Mouse (Mus musculus) heart, postnatal 0 days (tissue): ENCODE results near the gene Lsm14b. TPM values are rescaled to one million over a fixed set of nuclear protein-coding genes. Genes with fewer than 3 reads are reported as not detected.

ENCODE experiments used
- ATAC-seq: fragments of 200-750 bp; cut with Nextera tagmentation; 2 replicates; pipeline ENCODE4 v1.8.0; 2017; ENCODE audit warnings: low read depth, moderate number of reproducible peaks, moderate library complexity; ENCODE audit not compliant: insufficient read depth
- DNase-seq: peaks from one replicate; pipeline ENCODE4 v3.0.0-alpha.2; 2016; ENCODE audit warnings: low spot score
- H3K27ac ChIP-seq: fragments of 300-500 bp; sonication (generic); 2 replicates; pipeline ENCODE4 v1.5.1; 2014; ENCODE audit warnings: low read depth, mild to moderate bottlenecking
- H3K27me3 ChIP-seq: fragments of 300-500 bp; sonication (generic); 2 replicates; pipeline ENCODE4 v1.6.1; 2014; ENCODE audit warnings: low read length, mixed read lengths; ENCODE audit not compliant: control insufficient read depth, insufficient read depth
- H3K36me3 ChIP-seq: fragments of 300-500 bp; sonication (generic); replicated peaks from 2 replicates; pipeline ENCODE4 v1.6.1; 2014; ENCODE audit warnings: low read length, mixed read lengths; ENCODE audit not compliant: control insufficient read depth, insufficient read depth
- H3K4me1 ChIP-seq: fragments of 300-500 bp; sonication (generic); 2 replicates; pipeline ENCODE4 v1.6.1; 2014; ENCODE audit warnings: antibody characterized with exemption; ENCODE audit not compliant: control insufficient read depth, insufficient read depth
- H3K4me2 ChIP-seq: fragments of 300-500 bp; sonication (generic); 2 replicates; pipeline ENCODE4 v1.6.1; 2014; ENCODE audit warnings: low read depth, mild to moderate bottlenecking, low read length, moderate library complexity
- H3K4me3 ChIP-seq: fragments of 300-500 bp; sonication (generic); 2 replicates; pipeline ENCODE4 v1.5.1; 2014; ENCODE audit warnings: low read depth, low read length
- H3K9ac ChIP-seq: fragments of 300-500 bp; sonication (generic); replicated peaks from 2 replicates; pipeline ENCODE4 v1.6.1; 2014; ENCODE audit warnings: low read depth, low read length, mixed read lengths
- H3K9me3 ChIP-seq: fragments of 300-500 bp; sonication (generic); replicated peaks from 2 replicates; pipeline ENCODE4 v1.6.1; 2016; ENCODE audit warnings: low read length; ENCODE audit not compliant: control insufficient read depth
- CTCF ChIP-seq: IDR thresholded peaks from 2 replicates; pipeline ENCODE4 v1.5.1; 2016; ENCODE audit warnings: antibody characterized with exemption, control low read depth, low read depth
- EP300 ChIP-seq: IDR thresholded peaks from 2 replicates; pipeline ENCODE4 v1.6.1; 2016; ENCODE audit warnings: antibody characterized with exemption, low read depth
- WGBS: fragments of 180-500 bp; shearing (Covaris S2); extraction: QIAGEN DNeasy Blood & Tissue Kit; methylation state at CpG from one replicate; pipeline ENCODE4 v1.1.7; 2014; 5-methylcytosine and 5-hydroxymethylcytosine counted together
- polyA plus RNA-seq: library from polyadenylated mRNA; unstranded; fragments of >200 nt; fragmentation: Nextera tagmentation; extraction: Ambion mirVana; gene quantifications from 2 replicates; pipeline ENCODE4 v1.2.1, GENCODE M21; 2015
- total RNA-seq: library from RNA; depleted of rRNA; stranded (reverse); fragments of >200 nt; gene quantifications from 2 replicates; pipeline ENCODE4 v1.2.3, GENCODE M21; 2014; ENCODE audit warnings: low replicate concordance

Lsm14b gene
- total and polyA plus RNA-seq, 2 experiments from 2014 or later, result 5.7 to 36.0 TPM

GRCm38 (mm10) chr2:180027768-180028167 lies 3.0 kb downstream of the Lsm14b start:
- Histone ChIP-seq H3K4me1 (peaks cover 32% of the 10 kb centered on the region), H3K9me3 (no peaks in the 10 kb centered on the region), H3K9ac (no peak overlapping the region), H3K4me2 (no peak overlapping the region), H3K27ac (no peak overlapping the region), H3K4me3 (no peak overlapping the region), H3K36me3 (peaks cover 49% of the 10 kb centered on the region), H3K27me3 (no peaks in the 10 kb centered on the region)
- WGBS, result 52% methylated on average over 9 of the region's 9 CpGs
- DNase-seq (no peak), ATAC-seq (no peak)
- TF ChIP-seq EP300 (no peak), CTCF (no peak)

DNA sequence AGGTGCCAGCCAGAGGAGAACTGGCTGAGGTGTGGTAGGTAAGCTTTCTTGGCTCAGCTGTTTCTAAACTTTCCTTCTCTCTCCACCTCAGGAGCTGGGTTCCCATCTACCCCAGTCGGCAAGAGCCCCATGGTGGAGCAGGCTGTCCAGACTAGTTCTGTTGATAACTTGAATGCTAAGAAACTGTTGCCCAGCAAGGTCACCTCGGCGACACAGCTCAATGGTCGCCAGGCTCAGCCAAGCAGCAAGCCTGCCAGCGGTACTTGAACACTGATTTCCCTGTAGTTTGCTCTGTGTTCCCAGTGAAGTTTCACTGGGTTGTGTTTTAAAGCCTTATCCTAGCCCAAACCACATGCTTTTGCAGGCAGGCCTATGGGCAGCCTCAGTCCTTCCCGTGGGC lies 6.5 kb downstream of the Lsm14b start:
- no peak for ATAC-seq
- no peak overlapping the region for H3K4me3 ChIP-seq
- H3K4me2 ChIP-seq, result no peak overlapping the region
- no peaks in the 10 kb centered on the region for H3K27me3 ChIP-seq
- H3K9me3 ChIP-seq, result no peaks in the 10 kb centered on the region
- WGBS, result 79% methylated on average over 6 of the region's 6 CpGs
- H3K36me3 ChIP-seq, result peaks cover 84% of the 10 kb centered on the region
- no peak overlapping the region for H3K27ac ChIP-seq
- no peak for DNase-seq
- H3K4me1 ChIP-seq, result peaks cover 23% of the 10 kb centered on the region
- no peak overlapping the region for H3K9ac ChIP-seq
- TF ChIP-seq EP300, result no peak
- TF ChIP-seq CTCF, result no peak

DNA sequence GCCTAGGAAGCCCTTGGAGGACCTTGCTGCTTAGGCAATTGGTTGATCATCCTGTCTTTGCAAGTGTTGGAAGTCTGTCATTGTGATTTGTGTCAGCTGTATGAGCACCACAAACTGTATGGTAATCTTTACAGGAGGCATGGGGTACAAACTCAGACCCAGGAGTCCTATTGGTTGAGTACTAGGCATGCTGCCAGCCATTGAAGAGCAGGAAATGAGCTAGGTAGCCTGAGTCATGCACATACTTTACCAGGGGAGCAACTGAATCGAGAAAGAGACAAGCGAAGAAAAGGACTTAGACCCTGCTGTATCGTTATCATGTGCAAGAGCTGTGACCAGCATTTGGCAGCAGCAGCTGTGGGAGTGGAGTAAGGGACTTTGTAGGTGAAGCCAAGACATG lies 8.1 kb downstream of the Lsm14b start:
- H3K36me3 ChIP-seq, result peaks cover 99% of the 10 kb centered on the region
- WGBS, result 18% methylated on average over 3 of the region's 3 CpGs
- no peaks in the 10 kb centered on the region for H3K9me3 ChIP-seq
- no peak overlapping the region for H3K4me3 ChIP-seq
- no peak overlapping the region for H3K4me2 ChIP-seq
- no peaks in the 10 kb centered on the region for H3K27me3 ChIP-seq
- DNase-seq, result peak; percentile 38
- H3K4me1 ChIP-seq, result peaks cover 7% of the 10 kb centered on the region; the same call in 1 of the 2 replicates
- H3K27ac ChIP-seq, result no peak overlapping the region
- no peak for ATAC-seq
- no peak overlapping the region for H3K9ac ChIP-seq
- TF ChIP-seq CTCF (no peak), EP300 (no peak)

- peaks cover 99% of the 10 kb centered on the region for H3K36me3 ChIP-seq
- no peaks in the 10 kb centered on the region for H3K4me1 ChIP-seq
- 66% methylated on average over 3 of the region's 3 CpGs for WGBS
- H3K4me2 ChIP-seq, result no peak overlapping the region
- TF ChIP-seq EP300 (no peak), CTCF (no peak)
- ATAC-seq (no peak; the same call in 1 of the 2 replicates), DNase-seq (no peak)
- H3K9ac ChIP-seq, result no peak overlapping the region
- H3K4me3 ChIP-seq, result no peak overlapping the region
- no peaks in the 10 kb centered on the region for H3K27me3 ChIP-seq
- H3K27ac ChIP-seq, result no peak overlapping the region
- H3K9me3 ChIP-seq, result no peaks in the 10 kb centered on the region
Measured at GRCm38 (mm10) chr2:180033956-180034355, 9.2 kb downstream of the Lsm14b start.

DNA sequence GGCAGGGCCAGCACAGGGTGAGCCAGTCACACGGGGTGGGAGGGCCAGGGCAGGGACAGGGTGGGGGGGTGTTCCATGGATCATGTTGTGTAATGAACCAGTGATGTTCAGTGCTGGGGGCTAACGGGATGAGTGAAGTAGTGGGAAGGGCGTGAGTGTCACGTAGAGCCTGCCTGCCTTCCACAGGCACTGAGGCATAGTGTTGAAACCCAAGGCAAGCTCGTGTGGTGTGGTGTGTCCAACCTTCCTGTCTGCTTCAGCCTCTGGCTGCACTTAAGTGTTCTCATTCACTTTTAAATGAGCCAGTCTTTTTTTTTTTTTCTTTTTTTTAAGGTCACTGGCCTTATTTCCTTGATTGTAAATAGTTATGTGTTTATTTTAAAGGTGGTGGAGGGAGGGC lies 10.0 kb downstream of the Lsm14b start:
- no peak for TF ChIP-seq CTCF
- no peak for TF ChIP-seq EP300

GRCm38 (mm10) chr2:180040406-180040805 lies 15.6 kb downstream of the Lsm14b start:
- TF ChIP-seq CTCF, result no peak
- ATAC-seq (no peak), DNase-seq (no peak)
- Histone ChIP-seq H3K27ac (no peak overlapping the region), H3K9ac (no peak overlapping the region), H3K36me3 (peaks cover 38% of the 10 kb centered on the region), H3K4me3 (no peak overlapping the region), H3K4me2 (no peak overlapping the region), H3K27me3 (no peaks in the 10 kb centered on the region), H3K4me1 (peaks cover 12% of the 10 kb centered on the region; the same call in 1 of the 2 replicates), H3K9me3 (no peaks in the 10 kb centered on the region)
- WGBS, result 42% methylated on average over 6 of the region's 6 CpGs

More for the DNA sequence above, 10.0 kb downstream of the Lsm14b start:
- Histone ChIP-seq H3K4me1 (no peaks in the 10 kb centered on the region), H3K27me3 (no peaks in the 10 kb centered on the region), H3K4me2 (no peak overlapping the region), H3K4me3 (no peak overlapping the region), H3K27ac (no peak overlapping the region), H3K9me3 (no peaks in the 10 kb centered on the region), H3K9ac (no peak overlapping the region), H3K36me3 (peaks cover 95% of the 10 kb centered on the region)
- ATAC-seq (no peak), DNase-seq (no peak)
- 66% methylated on average over 5 of the region's 5 CpGs for WGBS
